Mouse (Mus musculus): Measurements from ENCODE around the gene Snx30. TPM values are rescaled to one million over a fixed set of nuclear protein-coding genes. Genes with fewer than 3 reads are reported as not detected.

The Snx30 gene
- polyA plus RNA-seq, 1 experiment from 2014 or later = 7.7 TPM

GRCm38 (mm10) chr4:59816477-59816876 is 10.8 kb downstream of the Snx30 start:
- 82% methylated on average over 9 of the region's 9 CpGs for WGBS
- peaks cover 26% of the 10 kb centered on the region for H3K4me1 ChIP-seq
- no peaks in the 10 kb centered on the region for H3K36me3 ChIP-seq
- H3K27me3 ChIP-seq = no peaks in the 10 kb centered on the region
- no peak overlapping the region for H3K4me2 ChIP-seq
- no peak overlapping the region for H3K9ac ChIP-seq
- no peak overlapping the region for H3K4me3 ChIP-seq (replicated peaks)
- ATAC-seq (replicated peaks; ENCODE audit: low FRiP score) = no peak
- H3K9me3 ChIP-seq (replicated peaks) = no peaks in the 10 kb centered on the region
- H3K27ac ChIP-seq = no peak overlapping the region

- H3K4me2 ChIP-seq = no peak overlapping the region
- no peaks in the 10 kb centered on the region for H3K36me3 ChIP-seq
- peaks cover 26% of the 10 kb centered on the region for H3K4me1 ChIP-seq
- H3K9ac ChIP-seq = no peak overlapping the region
- no peak overlapping the region for H3K27ac ChIP-seq
- no peaks in the 10 kb centered on the region for H3K9me3 ChIP-seq (replicated peaks)
- no peak for ATAC-seq (replicated peaks; ENCODE audit: low FRiP score)
- H3K4me3 ChIP-seq (replicated peaks) = no peak overlapping the region
- H3K27me3 ChIP-seq = no peaks in the 10 kb centered on the region
- 62% methylated on average over 5 of the region's 5 CpGs for WGBS
These were observed 12.2 kb downstream of the Snx30 start for GRCm38 (mm10) chr4:59817790-59818189.

GRCm38 (mm10) chr4:59818498-59818897 is 12.9 kb downstream of the Snx30 start:
- H3K4me3 ChIP-seq (replicated peaks) = no peak overlapping the region
- H3K9me3 ChIP-seq (replicated peaks) = no peaks in the 10 kb centered on the region
- H3K27ac ChIP-seq = peak overlapping the region; percentile 48; the same call in 1 of the 2 replicates
- H3K27me3 ChIP-seq = no peaks in the 10 kb centered on the region
- H3K4me1 ChIP-seq = peaks cover 26% of the 10 kb centered on the region
- 84% methylated on average over 10 of the region's 10 CpGs for WGBS
- H3K4me2 ChIP-seq = no peak overlapping the region
- no peak for ATAC-seq (replicated peaks; ENCODE audit: low FRiP score)
- H3K9ac ChIP-seq = no peak overlapping the region
- H3K36me3 ChIP-seq = no peaks in the 10 kb centered on the region

- peak overlapping the region; percentile 48; the same call in 1 of the 2 replicates for H3K27ac ChIP-seq
These were observed 13.4 kb downstream of the Snx30 start for GRCm38 (mm10) chr4:59819054-59819472.

GRCm38 (mm10) chr4:59819477-59820022 is 13.9 kb downstream of the Snx30 start:
- Histone ChIP-seq H3K4me1 (peaks cover 21% of the 10 kb centered on the region), H3K36me3 (no peaks in the 10 kb centered on the region), H3K27ac (no peak overlapping the region), H3K27me3 (no peaks in the 10 kb centered on the region), H3K4me3 (replicated peaks) (no peak overlapping the region), H3K9ac (no peak overlapping the region), H3K4me2 (no peak overlapping the region), H3K9me3 (replicated peaks) (no peaks in the 10 kb centered on the region)
- peak; percentile 15; the same call in 1 of the 2 replicates for ATAC-seq (replicated peaks; ENCODE audit: low FRiP score)
- 39% methylated on average over 12 of the region's 12 CpGs for WGBS

More at GRCm38 (mm10) chr4:59819054-59819472, 13.4 kb downstream of the Snx30 start:
- H3K9me3 ChIP-seq (replicated peaks) = no peaks in the 10 kb centered on the region
- H3K9ac ChIP-seq = no peak overlapping the region
- 64% methylated on average over 7 of the region's 7 CpGs for WGBS
- H3K27me3 ChIP-seq = no peaks in the 10 kb centered on the region
- H3K4me1 ChIP-seq = peaks cover 26% of the 10 kb centered on the region
- no peaks in the 10 kb centered on the region for H3K36me3 ChIP-seq
- H3K4me3 ChIP-seq (replicated peaks) = no peak overlapping the region
- no peak overlapping the region for H3K4me2 ChIP-seq
- ATAC-seq (replicated peaks; ENCODE audit: low FRiP score) = peak; percentile 77

GRCm38 (mm10) chr4:59821516-59821915 is 15.9 kb downstream of the Snx30 start:
- ATAC-seq (replicated peaks; ENCODE audit: low FRiP score) = no peak
- 96% methylated on average over 1 of the region's 1 CpGs for WGBS
- no peaks in the 10 kb centered on the region for H3K27me3 ChIP-seq

GRCm38 (mm10) chr4:59822119-59822518 is 16.5 kb downstream of the Snx30 start:
- H3K4me2 ChIP-seq = no peak overlapping the region
- no peaks in the 10 kb centered on the region for H3K9me3 ChIP-seq (replicated peaks)
- 79% methylated on average over 4 of the region's 4 CpGs for WGBS
- peaks cover 16% of the 10 kb centered on the region for H3K4me1 ChIP-seq
- no peaks in the 10 kb centered on the region for H3K27me3 ChIP-seq
- H3K27ac ChIP-seq = no peak overlapping the region
- H3K9ac ChIP-seq = no peak overlapping the region
- no peak for ATAC-seq (replicated peaks; ENCODE audit: low FRiP score)
- H3K4me3 ChIP-seq (replicated peaks) = no peak overlapping the region
- no peaks in the 10 kb centered on the region for H3K36me3 ChIP-seq

More at GRCm38 (mm10) chr4:59821516-59821915, 15.9 kb downstream of the Snx30 start:
- H3K27ac ChIP-seq = no peak overlapping the region
- no peaks in the 10 kb centered on the region for H3K9me3 ChIP-seq (replicated peaks)
- H3K4me1 ChIP-seq = peaks cover 16% of the 10 kb centered on the region
- H3K4me2 ChIP-seq = no peak overlapping the region
- H3K36me3 ChIP-seq = no peaks in the 10 kb centered on the region
- no peak overlapping the region for H3K4me3 ChIP-seq (replicated peaks)
- H3K9ac ChIP-seq = no peak overlapping the region

- Histone ChIP-seq H3K9me3 (replicated peaks) (no peaks in the 10 kb centered on the region), H3K9ac (no peak overlapping the region), H3K4me1 (peaks cover 16% of the 10 kb centered on the region), H3K27ac (no peak overlapping the region), H3K36me3 (no peaks in the 10 kb centered on the region), H3K27me3 (no peaks in the 10 kb centered on the region), H3K4me3 (replicated peaks) (no peak overlapping the region), H3K4me2 (no peak overlapping the region)
- 66% methylated on average over 7 of the region's 7 CpGs for WGBS
- ATAC-seq (replicated peaks; ENCODE audit: low FRiP score) = no peak
These were observed 17.8 kb downstream of the Snx30 start for GRCm38 (mm10) chr4:59823470-59823869.

- no peak for ATAC-seq (replicated peaks; ENCODE audit: low FRiP score)
- 83% methylated on average over 5 of the region's 5 CpGs for WGBS
These were observed 19.2 kb downstream of the Snx30 start for GRCm38 (mm10) chr4:59824860-59825259.

GRCm38 (mm10) chr4:59825634-59826033 is 20.0 kb downstream of the Snx30 start:
- WGBS = 79% methylated on average over 6 of the region's 6 CpGs
- Histone ChIP-seq H3K27ac (no peak overlapping the region), H3K4me1 (no peaks in the 10 kb centered on the region), H3K4me3 (replicated peaks) (no peak overlapping the region), H3K9me3 (replicated peaks) (no peaks in the 10 kb centered on the region), H3K9ac (no peak overlapping the region), H3K27me3 (no peaks in the 10 kb centered on the region), H3K36me3 (no peaks in the 10 kb centered on the region), H3K4me2 (no peak overlapping the region)
- ATAC-seq (replicated peaks; ENCODE audit: low FRiP score) = no peak

More at GRCm38 (mm10) chr4:59824860-59825259, 19.2 kb downstream of the Snx30 start:
- H3K9ac ChIP-seq = no peak overlapping the region
- H3K4me2 ChIP-seq = no peak overlapping the region
- H3K27ac ChIP-seq = no peak overlapping the region
- H3K27me3 ChIP-seq = no peaks in the 10 kb centered on the region
- H3K4me1 ChIP-seq = peaks cover 2% of the 10 kb centered on the region
- no peaks in the 10 kb centered on the region for H3K9me3 ChIP-seq (replicated peaks)
- no peaks in the 10 kb centered on the region for H3K36me3 ChIP-seq
- no peak overlapping the region for H3K4me3 ChIP-seq (replicated peaks)

- Histone ChIP-seq H3K4me2 (no peak overlapping the region), H3K9ac (no peak overlapping the region), H3K4me3 (replicated peaks) (no peak overlapping the region), H3K4me1 (no peaks in the 10 kb centered on the region), H3K27me3 (no peaks in the 10 kb centered on the region), H3K27ac (no peak overlapping the region), H3K36me3 (no peaks in the 10 kb centered on the region), H3K9me3 (replicated peaks) (no peaks in the 10 kb centered on the region)
- WGBS = 90% methylated on average over 5 of the region's 5 CpGs
- ATAC-seq (replicated peaks; ENCODE audit: low FRiP score) = no peak
These were observed 20.7 kb downstream of the Snx30 start for GRCm38 (mm10) chr4:59826381-59826780.

- ATAC-seq (replicated peaks; ENCODE audit: low FRiP score) = no peak
- WGBS = 83% methylated on average over 4 of the region's 4 CpGs
These were observed 23.4 kb downstream of the Snx30 start for GRCm38 (mm10) chr4:59829072-59829471.

GRCm38 (mm10) chr4:59831038-59831437 is 25.4 kb downstream of the Snx30 start:
- WGBS = 86% methylated on average over 5 of the region's 5 CpGs
- Histone ChIP-seq H3K27me3 (no peaks in the 10 kb centered on the region), H3K4me3 (replicated peaks) (no peak overlapping the region), H3K4me2 (no peak overlapping the region), H3K9ac (no peak overlapping the region), H3K4me1 (no peaks in the 10 kb centered on the region), H3K36me3 (0 out of 2 replicates have a peak, but pooled peaks cover 4% of the 10 kb centered on the region), H3K9me3 (replicated peaks) (no peaks in the 10 kb centered on the region), H3K27ac (no peak overlapping the region)
- no peak for ATAC-seq (replicated peaks; ENCODE audit: low FRiP score)

More at GRCm38 (mm10) chr4:59829072-59829471, 23.4 kb downstream of the Snx30 start:
- Histone ChIP-seq H3K27ac (no peak overlapping the region), H3K4me1 (no peaks in the 10 kb centered on the region), H3K27me3 (no peaks in the 10 kb centered on the region), H3K9me3 (replicated peaks) (no peaks in the 10 kb centered on the region), H3K4me2 (no peak overlapping the region), H3K4me3 (replicated peaks) (no peak overlapping the region), H3K9ac (no peak overlapping the region), H3K36me3 (no peaks in the 10 kb centered on the region)
